Mouse (Mus musculus) megakaryocyte, embryonic 14.5 days (primary cell): ENCODE data around the gene Dnaic2.

Experiments
- FLI1 ChIP-seq: IDR thresholded peaks from 2 replicates; pipeline ENCODE4 v1.6.1; 2012; ENCODE audit warnings: low read length, inconsistent platforms, mixed read lengths
- GATA1 ChIP-seq: IDR thresholded peaks from 3 replicates; pipeline ENCODE4 v1.6.1; 2012; ENCODE audit warnings: mixed read lengths, low read length, inconsistent platforms, borderline replicate concordance

- TF ChIP-seq GATA1: no peak
- TF ChIP-seq FLI1: no peak
Measured at GRCm38 (mm10) chr11:114682321-114682900, 44.8 kb upstream of the Dnaic2 start.
